Mouse (Mus musculus): ENCODE results near the gene Frat2. TPM values are rescaled to one million over a fixed set of nuclear protein-coding genes. Genes with fewer than 3 reads are reported as not detected.

Frat2 gene
- polyA plus RNA-seq, 1 experiment from 2014 or later, result 9.7 TPM

DNA sequence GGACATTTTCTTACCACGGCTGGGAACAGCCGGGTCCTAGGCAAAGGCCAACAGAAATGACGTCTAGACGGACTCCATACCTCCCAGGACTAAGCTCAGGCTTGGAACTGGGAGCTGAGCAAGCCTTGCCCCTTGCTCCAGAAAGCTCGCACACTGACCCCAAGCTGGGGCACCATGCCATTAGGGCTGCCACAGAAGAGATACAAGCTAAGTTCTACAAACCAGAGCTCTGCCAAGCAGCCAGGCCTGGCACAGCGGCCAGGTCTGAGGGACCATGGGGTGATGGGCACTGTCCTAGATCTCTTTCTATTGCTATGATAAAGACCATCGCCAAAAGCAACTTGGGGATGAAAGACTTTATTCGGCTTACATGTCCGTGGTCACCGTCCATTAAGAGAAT, 35.4 kb downstream of the Frat2 start:
- no peaks in the 10 kb centered on the region for H3K9me3 ChIP-seq
- H3K36me3 ChIP-seq (replicated peaks), result no peaks in the 10 kb centered on the region
- no peak overlapping the region for H3K4me2 ChIP-seq
- WGBS, result 97% methylated on average over 10 of the region's 10 CpGs
- H3K4me3 ChIP-seq, result no peak overlapping the region
- no peak for ATAC-seq (replicated peaks)
- H3K4me1 ChIP-seq, result no peaks in the 10 kb centered on the region
- no peak overlapping the region for H3K27ac ChIP-seq
- H3K27me3 ChIP-seq (replicated peaks), result no peaks in the 10 kb centered on the region
- H3K9ac ChIP-seq, result no peak overlapping the region

DNA sequence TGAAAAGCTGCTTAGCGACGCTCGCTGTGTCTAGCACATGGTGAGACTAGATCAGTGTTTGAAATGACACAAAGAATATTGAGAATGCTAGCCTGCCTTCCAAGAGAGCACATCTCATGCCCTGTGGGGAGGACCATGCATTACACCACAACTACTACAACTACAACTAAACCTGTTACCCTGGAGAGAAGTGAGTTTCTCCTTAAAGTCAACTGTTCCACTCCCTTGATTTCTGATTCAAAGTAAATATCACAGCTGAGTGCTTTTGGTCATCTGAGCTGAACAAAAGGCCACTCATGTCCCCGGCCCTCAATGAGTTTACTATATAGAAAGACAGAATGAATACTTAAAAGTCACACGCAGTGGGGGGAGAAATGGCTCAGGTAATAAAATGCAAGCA, 37.9 kb downstream of the Frat2 start:
- no peak overlapping the region for H3K4me2 ChIP-seq
- no peak overlapping the region for H3K27ac ChIP-seq
- H3K9ac ChIP-seq, result no peak overlapping the region
- H3K36me3 ChIP-seq (replicated peaks), result no peaks in the 10 kb centered on the region
- no peak for ATAC-seq (replicated peaks)
- no peaks in the 10 kb centered on the region for H3K27me3 ChIP-seq (replicated peaks)
- H3K4me1 ChIP-seq, result no peaks in the 10 kb centered on the region
- H3K9me3 ChIP-seq, result no peaks in the 10 kb centered on the region
- WGBS, result 72% methylated on average over 5 of the region's 5 CpGs
- no peak overlapping the region for H3K4me3 ChIP-seq

DNA sequence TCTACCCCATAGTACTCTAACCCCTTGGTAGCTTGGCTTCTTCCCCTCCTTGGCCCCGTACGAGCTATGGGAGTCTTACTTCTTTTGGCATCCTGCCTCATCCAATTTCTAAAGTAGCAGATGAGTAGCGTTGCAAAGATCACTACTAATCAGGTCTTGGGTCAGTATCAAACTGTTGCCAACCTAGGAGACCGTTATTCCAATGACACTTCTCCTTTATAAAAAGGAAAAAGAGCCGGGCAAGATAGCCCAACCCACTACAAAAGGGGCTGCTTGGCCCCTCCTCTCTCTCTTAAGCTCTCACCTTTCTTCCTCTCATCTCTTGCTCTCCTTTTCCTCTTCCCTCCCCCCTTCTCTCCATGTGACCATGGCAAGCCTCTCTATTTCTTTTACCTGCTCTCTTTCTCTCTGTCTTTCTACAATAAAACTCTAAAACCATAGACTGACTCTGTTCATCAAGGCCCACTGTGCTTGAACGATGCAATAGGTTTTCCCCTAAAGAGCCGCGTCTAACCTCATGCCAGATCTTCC, 39.8 kb downstream of the Frat2 start:
- H3K4me2 ChIP-seq, result no peak overlapping the region
- H3K36me3 ChIP-seq (replicated peaks), result no peaks in the 10 kb centered on the region
- H3K4me3 ChIP-seq, result no peak overlapping the region
- ATAC-seq (replicated peaks), result no peak
- H3K27ac ChIP-seq, result no peak overlapping the region
- H3K27me3 ChIP-seq (replicated peaks), result no peaks in the 10 kb centered on the region
- 77% methylated on average over 8 of the region's 8 CpGs for WGBS
- no peak overlapping the region for H3K9ac ChIP-seq
- no peaks in the 10 kb centered on the region for H3K9me3 ChIP-seq
- no peaks in the 10 kb centered on the region for H3K4me1 ChIP-seq

- H3K9ac ChIP-seq, result no peak overlapping the region
- H3K4me3 ChIP-seq, result no peak overlapping the region
- H3K36me3 ChIP-seq (replicated peaks), result no peaks in the 10 kb centered on the region
- H3K4me2 ChIP-seq, result no peak overlapping the region
- no peaks in the 10 kb centered on the region for H3K9me3 ChIP-seq
- H3K27ac ChIP-seq, result no peak overlapping the region
- no peaks in the 10 kb centered on the region; the same call in 1 of the 2 replicates for H3K4me1 ChIP-seq
- H3K27me3 ChIP-seq (replicated peaks), result no peaks in the 10 kb centered on the region
- ATAC-seq (replicated peaks), result no peak
- 94% methylated on average over 9 of the region's 9 CpGs for WGBS
Measured at GRCm38 (mm10) chr19:41807497-41807896, 40.4 kb downstream of the Frat2 start.

- Histone ChIP-seq H3K4me1 (peaks cover 9% of the 10 kb centered on the region), H3K27ac (no peak overlapping the region), H3K36me3 (replicated peaks) (no peaks in the 10 kb centered on the region), H3K4me3 (no peak overlapping the region), H3K4me2 (no peak overlapping the region), H3K9ac (no peak overlapping the region), H3K9me3 (no peaks in the 10 kb centered on the region), H3K27me3 (replicated peaks) (no peaks in the 10 kb centered on the region)
- WGBS, result 91% methylated on average over 4 of the region's 4 CpGs
- ATAC-seq (replicated peaks), result no peak
Measured at GRCm38 (mm10) chr19:41805831-41806230, 42.1 kb downstream of the Frat2 start.

DNA sequence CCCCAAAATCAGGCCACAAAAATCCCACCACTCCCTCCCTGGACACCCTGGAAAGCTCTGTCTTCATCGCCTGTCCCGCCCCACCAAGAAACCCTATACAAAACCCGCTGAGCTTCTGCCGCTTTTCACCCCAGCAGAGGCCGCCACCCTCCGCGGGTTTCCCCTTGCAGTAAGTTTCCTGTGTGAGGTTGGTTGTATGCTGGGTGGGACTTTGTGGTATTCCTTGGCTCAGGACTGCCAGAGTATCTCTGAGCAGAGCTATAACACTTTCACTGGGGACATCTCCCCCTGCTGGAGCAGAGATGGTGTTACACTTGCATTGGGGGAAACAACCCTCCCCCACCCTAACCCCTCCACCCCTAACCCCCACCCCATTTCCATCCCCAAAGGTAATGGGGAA, 44.6 kb downstream of the Frat2 start:
- Histone ChIP-seq H3K4me1 (peaks cover 17% of the 10 kb centered on the region), H3K36me3 (replicated peaks) (no peaks in the 10 kb centered on the region), H3K27me3 (replicated peaks) (no peaks in the 10 kb centered on the region), H3K9me3 (no peaks in the 10 kb centered on the region), H3K9ac (no peak overlapping the region), H3K4me2 (no peak overlapping the region), H3K4me3 (no peak overlapping the region), H3K27ac (no peak overlapping the region)
- no peak for ATAC-seq (replicated peaks)
- 38% methylated on average over 7 of the region's 7 CpGs for WGBS

- peaks cover 17% of the 10 kb centered on the region for H3K4me1 ChIP-seq
- no peaks in the 10 kb centered on the region for H3K36me3 ChIP-seq (replicated peaks)
- peak; percentile 100 for ATAC-seq (replicated peaks)
- H3K27me3 ChIP-seq (replicated peaks), result no peaks in the 10 kb centered on the region
- WGBS, result 0% methylated on average over 44 of the region's 48 CpGs
- H3K4me3 ChIP-seq, result peak within 1 kb of the TSS; percentile 96
- H3K9ac ChIP-seq, result peak within 1 kb of the TSS; percentile 71
- H3K27ac ChIP-seq, result peak within 1 kb of the TSS; percentile 70
- H3K4me2 ChIP-seq, result peak within 1 kb of the TSS; percentile 75
- no peaks in the 10 kb centered on the region for H3K9me3 ChIP-seq
Measured at GRCm38 (mm10) chr19:41801742-41802369, 46.1 kb downstream of the Frat2 start, which contains the start of gene Arhgap19. Arhgap19 (minus strand) TSS chr19:41802047.

DNA sequence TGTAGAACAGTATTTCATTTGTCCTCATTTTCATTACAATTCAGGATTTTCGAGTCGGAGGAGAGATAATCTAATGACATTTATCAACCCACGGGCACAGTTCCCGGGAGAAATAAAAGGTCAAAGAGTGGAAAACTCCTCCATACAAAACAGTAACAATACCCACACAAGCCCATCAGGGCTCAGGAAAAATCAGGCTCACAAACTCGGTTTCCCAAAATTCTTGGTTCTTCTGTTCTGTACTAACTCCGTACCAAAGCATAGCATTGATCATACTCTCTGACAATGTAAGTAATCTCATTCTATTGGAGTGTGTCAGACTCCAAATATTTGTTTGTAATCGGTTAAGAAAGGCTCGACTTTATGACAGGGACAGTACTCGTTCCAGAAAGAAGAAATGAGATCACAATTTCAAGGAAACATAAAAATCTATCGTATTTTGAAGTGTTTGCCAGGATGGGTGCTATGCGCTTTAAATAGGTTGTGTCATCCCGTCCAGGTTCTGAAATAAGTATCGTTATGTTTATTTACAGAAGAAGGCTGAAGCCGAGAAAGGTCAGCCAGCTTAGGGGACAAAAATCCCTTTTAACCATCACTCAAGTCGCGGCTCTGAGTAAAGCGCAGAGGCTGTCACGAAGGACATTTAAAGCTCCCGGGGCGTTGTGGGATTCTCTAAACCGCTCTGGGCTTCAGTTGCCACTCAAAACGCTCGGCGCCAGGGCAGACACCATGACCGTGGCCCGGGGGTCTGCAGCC, 46.8 kb downstream of the Frat2 start:
- peak overlapping the region; percentile 96 for H3K4me3 ChIP-seq
- H3K9me3 ChIP-seq, result no peaks in the 10 kb centered on the region
- H3K4me2 ChIP-seq, result peak overlapping the region; percentile 75
- peak overlapping the region; percentile 71 for H3K9ac ChIP-seq
- ATAC-seq (replicated peaks), result no peak
- H3K4me1 ChIP-seq, result peaks cover 17% of the 10 kb centered on the region
- no peaks in the 10 kb centered on the region for H3K27me3 ChIP-seq (replicated peaks)
- peak overlapping the region; percentile 70 for H3K27ac ChIP-seq
- 3% methylated on average over 26 of the region's 26 CpGs for WGBS
- no peaks in the 10 kb centered on the region for H3K36me3 ChIP-seq (replicated peaks)

DNA sequence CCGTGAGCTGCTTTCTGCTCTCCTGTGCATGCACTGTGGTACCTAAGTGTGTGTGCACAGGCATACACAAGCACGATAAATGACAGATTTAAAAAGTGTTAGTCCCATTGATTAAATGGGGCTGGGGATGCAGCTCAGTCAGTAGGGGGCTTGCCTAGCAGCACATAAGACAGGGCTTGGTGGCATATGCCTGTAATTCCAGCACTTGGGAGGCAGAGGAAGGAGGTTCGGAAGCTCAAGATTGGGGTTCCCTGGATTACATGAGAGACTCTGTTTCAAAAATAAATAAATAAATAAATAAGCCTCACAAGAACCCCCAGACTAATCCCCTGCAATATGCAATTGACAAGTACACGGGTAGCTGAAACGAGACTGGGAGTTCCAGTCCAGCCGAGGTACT, 47.5 kb downstream of the Frat2 start:
- no peak overlapping the region for H3K4me3 ChIP-seq
- H3K27ac ChIP-seq, result no peak overlapping the region
- H3K9ac ChIP-seq, result no peak overlapping the region
- peaks cover 17% of the 10 kb centered on the region for H3K4me1 ChIP-seq
- H3K9me3 ChIP-seq, result no peaks in the 10 kb centered on the region
- no peak for ATAC-seq (replicated peaks)
- H3K4me2 ChIP-seq, result 0 out of 2 replicates have a peak overlapping the region, but pooled peaks have one; percentile 10
- 34% methylated on average over 6 of the region's 6 CpGs for WGBS
- no peaks in the 10 kb centered on the region for H3K27me3 ChIP-seq (replicated peaks)
- no peaks in the 10 kb centered on the region for H3K36me3 ChIP-seq (replicated peaks)

DNA sequence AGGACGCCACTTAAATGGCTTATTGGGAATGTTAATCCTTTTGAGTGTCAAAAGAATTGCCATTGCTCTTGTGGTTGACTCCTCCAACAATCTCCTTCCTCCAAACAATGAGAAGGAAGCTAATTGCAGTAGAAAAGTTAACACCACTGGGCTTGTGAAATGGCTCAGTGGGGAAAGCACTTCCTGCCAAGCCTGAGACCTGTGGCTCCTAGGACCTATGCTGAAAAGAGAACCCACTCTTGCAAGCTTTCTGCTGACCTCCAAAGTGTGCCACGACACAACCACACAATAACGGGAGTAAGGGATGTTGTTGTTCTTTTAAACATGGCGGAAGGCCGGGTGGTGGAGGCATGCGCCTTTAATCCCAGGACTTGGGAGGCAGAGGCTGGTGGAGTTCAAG, 50.4 kb downstream of the Frat2 start:
- H3K4me3 ChIP-seq, result no peak overlapping the region
- H3K27me3 ChIP-seq (replicated peaks), result no peaks in the 10 kb centered on the region
- 87% methylated on average over 6 of the region's 6 CpGs for WGBS
- no peak for ATAC-seq (replicated peaks)
- no peaks in the 10 kb centered on the region for H3K36me3 ChIP-seq (replicated peaks)
- peaks cover 17% of the 10 kb centered on the region for H3K4me1 ChIP-seq
- no peak overlapping the region for H3K4me2 ChIP-seq
- no peak overlapping the region for H3K9ac ChIP-seq
- H3K9me3 ChIP-seq, result no peaks in the 10 kb centered on the region
- no peak overlapping the region for H3K27ac ChIP-seq

DNA sequence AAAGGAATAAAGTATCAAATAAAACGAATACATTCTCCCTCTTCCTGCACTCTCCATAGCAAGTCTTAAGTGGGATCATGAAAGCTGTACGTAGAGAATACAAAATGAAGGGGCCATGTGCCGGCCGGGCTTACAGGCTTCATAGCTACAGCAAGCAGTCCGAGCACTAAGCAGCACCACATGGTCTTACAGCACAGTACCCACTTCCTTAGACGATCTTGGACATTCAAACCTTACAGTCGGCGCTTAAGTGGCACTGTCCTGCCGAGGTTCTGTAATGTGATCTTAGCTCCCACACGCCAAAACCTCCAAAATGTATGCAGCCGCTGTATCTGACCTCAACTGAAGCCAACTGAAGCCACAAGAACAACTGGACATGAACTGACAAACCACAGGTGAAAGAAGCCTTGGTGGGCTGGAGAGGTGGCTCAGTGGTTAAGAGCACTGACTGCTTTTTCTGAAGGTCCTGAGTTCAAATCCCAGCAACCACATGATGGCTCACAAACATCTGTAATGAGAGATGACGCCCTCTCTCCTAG, 51.1 kb downstream of the Frat2 start:
- Histone ChIP-seq H3K36me3 (replicated peaks) (no peaks in the 10 kb centered on the region), H3K27me3 (replicated peaks) (no peaks in the 10 kb centered on the region), H3K4me3 (no peak overlapping the region), H3K4me2 (no peak overlapping the region), H3K9me3 (no peaks in the 10 kb centered on the region), H3K4me1 (peaks cover 13% of the 10 kb centered on the region), H3K9ac (no peak overlapping the region), H3K27ac (no peak overlapping the region)
- WGBS, result 81% methylated on average over 12 of the region's 12 CpGs
- ATAC-seq (replicated peaks), result no peak

DNA sequence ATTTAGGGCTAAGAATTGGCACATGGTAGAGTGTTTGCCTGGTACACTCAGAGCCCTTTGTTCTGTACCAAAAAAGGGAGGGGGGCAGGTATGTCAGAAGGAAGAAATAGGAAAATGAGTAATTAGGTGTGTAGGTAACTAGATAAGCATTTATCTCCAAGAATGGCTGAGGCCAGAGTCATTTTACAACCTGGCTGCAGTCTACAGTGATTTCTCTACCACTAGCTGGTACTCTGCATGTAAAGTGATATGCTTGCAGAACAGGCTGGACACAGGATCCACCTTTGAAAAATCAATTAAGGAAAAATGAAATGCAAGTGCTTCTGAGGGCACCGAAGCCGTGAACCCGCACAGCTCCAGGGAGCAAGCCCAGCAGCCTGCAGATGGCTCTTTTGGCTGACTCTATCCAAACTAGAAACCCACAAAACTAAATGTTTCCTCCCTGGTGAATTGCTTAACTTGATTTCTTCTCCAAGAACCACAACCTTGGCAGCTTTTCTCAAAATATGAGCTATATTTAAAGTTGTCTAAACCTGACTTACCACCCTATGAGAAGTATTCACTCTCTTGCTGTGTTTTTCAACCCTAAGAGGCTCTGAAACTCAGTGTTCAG, 51.7 kb downstream of the Frat2 start:
- H3K36me3 ChIP-seq (replicated peaks), result no peaks in the 10 kb centered on the region
- 70% methylated on average over 3 of the region's 3 CpGs for WGBS
- no peak for ATAC-seq (replicated peaks)
- H3K9me3 ChIP-seq, result no peaks in the 10 kb centered on the region
- H3K4me3 ChIP-seq, result no peak overlapping the region
- H3K27me3 ChIP-seq (replicated peaks), result no peaks in the 10 kb centered on the region
- H3K27ac ChIP-seq, result no peak overlapping the region
- peaks cover 12% of the 10 kb centered on the region for H3K4me1 ChIP-seq
- no peak overlapping the region for H3K4me2 ChIP-seq
- no peak overlapping the region for H3K9ac ChIP-seq

Data from midbrain, embryonic 15.5 days (tissue).